Mouse (Mus musculus) midbrain, embryonic 16.5 days (tissue): ENCODE data around the gene Prtg. TPM values are rescaled to one million over a fixed set of nuclear protein-coding genes. Genes with fewer than 3 reads are reported as not detected.

Experiments used
- ATAC-seq: fragments of 200-750 bp; cut with Nextera tagmentation; 2 replicates; pipeline ENCODE4 v1.8.0; 2017; ENCODE audit warnings: moderate TSS enrichment
- H3K27ac ChIP-seq: fragments of 300-500 bp; sonication (generic); 2 replicates; pipeline ENCODE4 v1.5.1; 2014; ENCODE audit warnings: mild to moderate bottlenecking, low read length, mixed read lengths
- H3K27me3 ChIP-seq: fragments of 300-500 bp; sonication (generic); 2 replicates; pipeline ENCODE4 v1.6.1; 2014; ENCODE audit warnings: low read depth, low read length, mixed read lengths; ENCODE audit not compliant: control insufficient read depth, insufficient read depth
- H3K36me3 ChIP-seq: fragments of 300-500 bp; sonication (generic); 2 replicates; pipeline ENCODE4 v1.6.1; 2014; ENCODE audit warnings: mild to moderate bottlenecking, low read length, moderate library complexity, mixed read lengths; ENCODE audit not compliant: control insufficient read depth, insufficient read depth
- H3K4me1 ChIP-seq: fragments of 300-500 bp; sonication (generic); 2 replicates; pipeline ENCODE4 v1.6.1; 2014; ENCODE audit warnings: mild to moderate bottlenecking, low read length, mixed read lengths; ENCODE audit not compliant: control insufficient read depth, insufficient read depth
- H3K4me2 ChIP-seq: fragments of 300-500 bp; sonication (generic); 2 replicates; pipeline ENCODE4 v1.6.1; 2014; ENCODE audit warnings: mild to moderate bottlenecking, low read length, mixed read lengths
- H3K4me3 ChIP-seq: fragments of 300-500 bp; sonication (generic); 2 replicates; pipeline ENCODE4 v1.5.1; 2014; ENCODE audit warnings: low read depth, mild to moderate bottlenecking, low read length, moderate library complexity, mixed read lengths
- H3K9ac ChIP-seq: fragments of 300-500 bp; sonication (generic); 2 replicates; pipeline ENCODE4 v1.6.1; 2014; ENCODE audit warnings: low read depth, low read length, mixed read lengths
- H3K9me3 ChIP-seq: fragments of 300-500 bp; sonication (generic); replicated peaks from 2 replicates; pipeline ENCODE4 v1.6.1; 2014; ENCODE audit warnings: mild to moderate bottlenecking, low read length, mixed read lengths; ENCODE audit not compliant: control insufficient read depth, poor library complexity, severe bottlenecking
- WGBS: fragments of 180-500 bp; shearing (Covaris S2); extraction: QIAGEN DNeasy Blood & Tissue Kit; methylation state at CpG from one replicate; pipeline ENCODE4 v1.1.7; 2014; 5-methylcytosine and 5-hydroxymethylcytosine counted together
- polyA plus RNA-seq: library from polyadenylated mRNA; unstranded; fragments of >200 nt; fragmentation: Nextera tagmentation; extraction: Ambion mirVana; gene quantifications from 2 replicates; pipeline ENCODE4 v1.2.1, GENCODE M21; 2015

The Prtg gene
- polyA plus RNA-seq, 1 experiment from 2014 or later, result 0.41 TPM

GRCm38 (mm10) chr9:72825976-72826375 lies 19.3 kb downstream of the Prtg start:
- Histone ChIP-seq H3K4me3 (no peak overlapping the region), H3K4me1 (peaks cover 9% of the 10 kb centered on the region), H3K27ac (no peak overlapping the region), H3K9ac (no peak overlapping the region), H3K4me2 (no peak overlapping the region), H3K9me3 (no peaks in the 10 kb centered on the region), H3K36me3 (no peaks in the 10 kb centered on the region), H3K27me3 (no peaks in the 10 kb centered on the region)
- ATAC-seq, result no peak
- 7% methylated on average over 3 of the region's 3 CpGs for WGBS

- ATAC-seq, result no peak
- peaks cover 9% of the 10 kb centered on the region for H3K4me1 ChIP-seq
- WGBS, result 26% methylated on average over 5 of the region's 5 CpGs
Measured at GRCm38 (mm10) chr9:72828616-72829257, 22.1 kb downstream of the Prtg start.

GRCm38 (mm10) chr9:72833992-72834696 lies 27.5 kb downstream of the Prtg start:
- no peak overlapping the region for H3K27ac ChIP-seq

More at GRCm38 (mm10) chr9:72828616-72829257, 22.1 kb downstream of the Prtg start:
- H3K27me3 ChIP-seq, result no peaks in the 10 kb centered on the region
- H3K9me3 ChIP-seq, result no peaks in the 10 kb centered on the region
- H3K27ac ChIP-seq, result no peak overlapping the region
- no peaks in the 10 kb centered on the region for H3K36me3 ChIP-seq
- H3K4me3 ChIP-seq, result no peak overlapping the region
- no peak overlapping the region for H3K4me2 ChIP-seq
- no peak overlapping the region for H3K9ac ChIP-seq

GRCm38 (mm10) chr9:72835007-72835406 lies 28.3 kb downstream of the Prtg start:
- 94% methylated on average over 1 of the region's 1 CpGs for WGBS

More at GRCm38 (mm10) chr9:72833992-72834696, 27.5 kb downstream of the Prtg start:
- Histone ChIP-seq H3K36me3 (no peaks in the 10 kb centered on the region), H3K27me3 (no peaks in the 10 kb centered on the region), H3K9ac (no peak overlapping the region), H3K4me2 (no peak overlapping the region), H3K4me1 (no peaks in the 10 kb centered on the region), H3K9me3 (no peaks in the 10 kb centered on the region), H3K4me3 (no peak overlapping the region)
- WGBS, result 14% methylated on average over 10 of the region's 10 CpGs
- ATAC-seq, result no peak

GRCm38 (mm10) chr9:72836708-72837495 lies 30.2 kb downstream of the Prtg start:
- WGBS, result 58% methylated on average over 11 of the region's 11 CpGs
- Histone ChIP-seq H3K4me1 (no peaks in the 10 kb centered on the region), H3K4me2 (no peak overlapping the region), H3K27me3 (no peaks in the 10 kb centered on the region), H3K4me3 (no peak overlapping the region), H3K9me3 (no peaks in the 10 kb centered on the region), H3K36me3 (no peaks in the 10 kb centered on the region), H3K9ac (no peak overlapping the region), H3K27ac (no peak overlapping the region)
- no peak for ATAC-seq

More at GRCm38 (mm10) chr9:72835007-72835406, 28.3 kb downstream of the Prtg start:
- no peak overlapping the region for H3K27ac ChIP-seq
- no peak overlapping the region for H3K9ac ChIP-seq
- no peak overlapping the region for H3K4me2 ChIP-seq
- no peaks in the 10 kb centered on the region for H3K4me1 ChIP-seq
- no peaks in the 10 kb centered on the region for H3K36me3 ChIP-seq
- no peaks in the 10 kb centered on the region for H3K9me3 ChIP-seq
- no peak for ATAC-seq
- H3K4me3 ChIP-seq, result no peak overlapping the region
- H3K27me3 ChIP-seq, result no peaks in the 10 kb centered on the region

- WGBS, result 79% methylated on average over 6 of the region's 6 CpGs
- H3K9me3 ChIP-seq, result no peaks in the 10 kb centered on the region
- no peaks in the 10 kb centered on the region for H3K27me3 ChIP-seq
- H3K4me1 ChIP-seq, result no peaks in the 10 kb centered on the region
- H3K4me3 ChIP-seq, result no peak overlapping the region
- H3K36me3 ChIP-seq, result no peaks in the 10 kb centered on the region
- no peak overlapping the region for H3K4me2 ChIP-seq
- no peak overlapping the region for H3K9ac ChIP-seq
- no peak for ATAC-seq
- H3K27ac ChIP-seq, result no peak overlapping the region
Measured at GRCm38 (mm10) chr9:72837598-72838160, 31.0 kb downstream of the Prtg start.

- no peak overlapping the region for H3K27ac ChIP-seq
- H3K27me3 ChIP-seq, result no peaks in the 10 kb centered on the region
- WGBS, result 84% methylated on average over 3 of the region's 3 CpGs
- no peak overlapping the region for H3K4me2 ChIP-seq
- H3K9me3 ChIP-seq, result no peaks in the 10 kb centered on the region
- no peaks in the 10 kb centered on the region for H3K4me1 ChIP-seq
- no peak overlapping the region for H3K9ac ChIP-seq
- H3K4me3 ChIP-seq, result no peak overlapping the region
- ATAC-seq, result no peak
- no peaks in the 10 kb centered on the region for H3K36me3 ChIP-seq
Measured at GRCm38 (mm10) chr9:72838256-72838655, 31.6 kb downstream of the Prtg start.

GRCm38 (mm10) chr9:72839346-72839990 lies 32.8 kb downstream of the Prtg start:
- Histone ChIP-seq H3K4me2 (no peak overlapping the region), H3K27ac (no peak overlapping the region), H3K27me3 (no peaks in the 10 kb centered on the region), H3K4me1 (no peaks in the 10 kb centered on the region), H3K9me3 (no peaks in the 10 kb centered on the region), H3K4me3 (no peak overlapping the region), H3K9ac (no peak overlapping the region), H3K36me3 (no peaks in the 10 kb centered on the region)
- WGBS, result 81% methylated on average over 15 of the region's 15 CpGs
- ATAC-seq, result no peak
